12 mouse cellular contexts compared by ENCODE assay signal in the genomic region with DNA sequence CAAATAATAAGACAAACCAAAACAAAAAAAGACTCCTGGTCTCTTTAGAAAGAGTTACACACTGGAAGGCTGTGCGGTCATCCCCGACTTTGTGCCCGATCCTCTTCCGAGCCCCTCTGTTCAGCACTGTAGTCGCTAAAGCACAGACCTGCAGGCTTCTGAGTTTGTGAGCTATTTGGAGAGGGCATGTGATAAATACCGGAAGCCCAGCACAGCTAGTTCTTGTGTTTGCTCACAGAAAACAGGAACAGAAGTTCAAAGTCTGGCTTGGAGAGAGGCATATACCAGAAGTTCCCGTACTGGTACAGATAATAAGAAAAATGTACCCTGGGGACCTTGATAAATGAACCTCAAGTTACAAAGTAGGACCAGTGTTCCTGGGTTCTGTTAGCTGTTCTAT. TPM values are rescaled to one million over a fixed set of nuclear protein-coding genes. Genes with fewer than 3 reads are reported as not detected.
DNase-seq lines count a peak whose midpoint lies in the region; ATAC-seq and TF ChIP-seq lines count a peak whose summit lies in the region.
"Had no signal": no experiment of that assay in that cellular context is flagged by ENCODE, and none has a peak within 500 bp of the region (broad histone marks: within the 10 kb centered on the region; RNA-seq: fewer than 3 reads in every experiment).

No protein-coding gene starts in this region.

- DNase-seq in heart, postnatal 0 days (ENCODE audit: low spot score) = no peak
- DNase-seq in heart, postnatal 25 days (ENCODE audit: low spot score) = no peak
- DNase-seq in brain, adult 2 months (ENCODE audit: low read depth, low spot score) = peak; percentile 37
- DNase-seq in limb, embryonic 10.5 days (ENCODE audit: low spot score) = no peak
- no peak for DNase-seq in T-cell, adult 2 months (ENCODE audit: low spot score)
- DNase-seq in urinary bladder, postnatal 14 days (ENCODE audit: low spot score) = no peak
- DNase-seq in kidney, postnatal 4 days = no peak
- DNase-seq: right cerebral cortex, postnatal 14 days had no signal

- intact Hi-C loops in heart, postnatal 25 days (cut with DNase I) = loop anchor here (5.0 kb wide), 1 partner anchor 47 kb away; no protein-coding TSS in a partner anchor

- TF ChIP-seq CTCF in heart, postnatal 0 days (IDR thresholded peaks at IDR 0.05; ENCODE audit: low read depth) = no peak

- 0 out of 2 replicates have a peak, but pooled peaks have one; percentile 2 for ATAC-seq in heart, postnatal 0 days (ENCODE audit: insufficient read depth, low read depth)
- peak; percentile 45; the same call in 1 of the 2 replicates for ATAC-seq in monocyte, adult 5-6 weeks (replicated peaks; ENCODE audit: insufficient number of reproducible peaks, low FRiP score, low TSS enrichment, poor library complexity, severe bottlenecking)

- no peak overlapping the region for H3K27ac ChIP-seq in heart, postnatal 0 days (ENCODE audit: low read depth)
- H3K27ac ChIP-seq in limb, embryonic 10.5 days = peak overlapping the region; percentile 46
- H3K27ac ChIP-seq: midbrain, embryonic 10.5 days had no signal

- TF ChIP-seq EP300 in heart, postnatal 0 days (IDR thresholded peaks at IDR 0.05; ENCODE audit: low read depth) = no peak

- H3K4me1 ChIP-seq in heart, postnatal 0 days (ENCODE audit: control insufficient read depth, insufficient read depth) = no peaks in the 10 kb centered on the region
- H3K4me1 ChIP-seq in limb, embryonic 10.5 days = peaks cover 17% of the 10 kb centered on the region

- peaks cover 26% of the 10 kb centered on the region; the same call in 1 of the 2 replicates for H3K36me3 ChIP-seq in heart, postnatal 0 days (replicated peaks; ENCODE audit: control insufficient read depth, insufficient read depth, low read length)
- peaks cover 29% of the 10 kb centered on the region for H3K36me3 ChIP-seq in limb, embryonic 10.5 days

- H3K4me2 ChIP-seq in heart, postnatal 0 days (ENCODE audit: low read depth, low read length) = no peak overlapping the region

- H3K27me3 ChIP-seq in heart, postnatal 0 days (ENCODE audit: control insufficient read depth, insufficient read depth, low read length) = no peaks in the 10 kb centered on the region
- H3K27me3 ChIP-seq in limb, embryonic 10.5 days (ENCODE audit: low read depth, poor library complexity, severe bottlenecking) = no peaks in the 10 kb centered on the region

- WGBS in heart, postnatal 0 days = 63% methylated on average over 7 of the region's 7 CpGs
- 77% methylated on average over 7 of the region's 7 CpGs for WGBS in limb, embryonic 10.5 days

- H3K9ac ChIP-seq in heart, postnatal 0 days (replicated peaks; ENCODE audit: low read depth, low read length) = no peak overlapping the region

- H3K9me3 ChIP-seq in heart, postnatal 0 days (replicated peaks; ENCODE audit: control insufficient read depth, low read length) = no peaks in the 10 kb centered on the region
- H3K9me3 ChIP-seq in limb, embryonic 10.5 days (replicated peaks) = no peaks in the 10 kb centered on the region
- H3K9me3 ChIP-seq: midbrain, embryonic 10.5 days had no signal

- H3K4me3 ChIP-seq in heart, postnatal 0 days (ENCODE audit: low read depth, low read length) = no peak overlapping the region
- H3K4me3 ChIP-seq in limb, embryonic 10.5 days = no peak overlapping the region
- H3K4me3 ChIP-seq: midbrain, embryonic 10.5 days had no signal

RNA-seq across cellular contexts. Expression of a gene that starts 9.2 kb away (rescaled TPM):
- total RNA-seq in heart, postnatal 0 days (2014; rRNA removed; ENCODE audit: low replicate concordance) = not detected in 2 replicates
- polyA plus RNA-seq in heart, postnatal 0 days (2015; fragmentation: Nextera tagmentation; extraction: Ambion mirVana) = 0.51 TPM in 1 of 2 replicates, not detected in the other
- total RNA-seq in heart, postnatal 25 days (2021) = 1 to 10 TPM; 3.0 to 3.8 TPM
- 0.39 and 2.9 TPM in 2 replicates for polyA plus RNA-seq in limb, embryonic 10.5 days (2016; fragmentation: Nextera tagmentation; extraction: Ambion mirVana)
- total RNA-seq in monocyte, adult 5-6 weeks (2017) = not detected in 3 replicates
- total RNA-seq: adrenal gland, postnatal 36 days; left cerebral cortex, postnatal 25 days had no signal

RNA-seq across cellular contexts. Expression of a gene that starts 49.6 kb away (rescaled TPM):
- total RNA-seq in heart, postnatal 0 days (2014; rRNA removed; ENCODE audit: low replicate concordance) = 1.6 and 2.0 TPM in 2 replicates
- polyA plus RNA-seq in heart, postnatal 0 days (2015; fragmentation: Nextera tagmentation; extraction: Ambion mirVana) = 0.77 and 0.86 TPM in 2 replicates
- 1 to 10 TPM; 3.3 to 3.6 TPM for total RNA-seq in heart, postnatal 25 days (2021)
- polyA plus RNA-seq in limb, embryonic 10.5 days (2016; fragmentation: Nextera tagmentation; extraction: Ambion mirVana) = 0.14 and 0.28 TPM in 2 replicates
- not detected in 3 replicates for total RNA-seq in monocyte, adult 5-6 weeks (2017)
